Mouse (Mus musculus): ENCODE results near the gene Kcnh6. TPM values are rescaled to one million over a fixed set of nuclear protein-coding genes. Genes with fewer than 3 reads are reported as not detected.

Gene Kcnh6
- polyA plus RNA-seq, 1 experiment from 2014 or later = 16.7 TPM

DNA sequence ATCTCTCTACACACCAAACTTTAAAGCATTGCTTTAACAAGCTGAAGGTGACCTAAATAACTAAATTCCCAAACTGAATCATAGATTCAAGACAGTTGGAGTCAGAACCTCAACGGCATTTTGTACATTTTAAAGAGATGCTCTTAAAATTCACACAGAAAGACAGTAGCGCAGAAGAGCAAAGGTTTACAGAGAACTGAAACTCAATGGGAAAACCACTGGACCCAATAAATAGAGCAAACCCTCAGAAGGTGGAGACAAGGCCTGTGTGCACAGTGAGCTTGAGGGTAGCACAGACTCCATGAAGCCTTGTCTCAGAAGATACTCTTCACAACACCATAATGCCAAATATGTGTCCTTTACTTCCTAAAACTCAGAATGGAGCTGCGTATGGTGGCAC, 37.9 kb downstream of the Kcnh6 start:
- Histone ChIP-seq H3K36me3 (peaks cover 50% of the 10 kb centered on the region), H3K4me2 (no peak overlapping the region), H3K4me3 (no peak overlapping the region), H3K27me3 (no peaks in the 10 kb centered on the region), H3K27ac (replicated peaks) (no peak overlapping the region), H3K9me3 (no peaks in the 10 kb centered on the region), H3K4me1 (replicated peaks) (0 out of 2 replicates have a peak, but pooled peaks cover under 1% of the 10 kb centered on the region), H3K9ac (no peak overlapping the region)
- 98% methylated on average over 3 of the region's 3 CpGs for WGBS
- ATAC-seq (ENCODE audit: low read depth) = no peak

DNA sequence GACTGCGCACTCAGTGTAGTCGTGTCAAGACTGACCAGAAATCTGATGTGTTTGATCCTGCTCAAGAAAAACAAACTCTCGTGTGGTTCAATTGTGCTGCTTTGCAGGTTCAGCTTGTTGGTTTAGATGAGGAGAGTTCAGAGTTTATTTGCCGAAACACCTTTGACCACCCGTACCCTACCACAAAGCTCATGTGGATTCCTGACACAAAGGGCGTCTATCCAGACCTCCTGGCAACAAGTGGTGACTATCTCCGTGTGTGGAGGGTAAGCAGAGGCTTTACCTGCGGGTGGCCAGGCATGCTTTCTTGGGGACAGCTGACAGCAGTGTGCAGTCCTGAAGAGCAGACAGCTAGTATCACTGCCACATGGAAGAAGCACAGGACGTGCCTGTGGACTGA, 38.7 kb downstream of the Kcnh6 start:
- Histone ChIP-seq H3K36me3 (peaks cover 58% of the 10 kb centered on the region), H3K4me2 (no peak overlapping the region), H3K27ac (replicated peaks) (no peak overlapping the region), H3K27me3 (no peaks in the 10 kb centered on the region), H3K9ac (no peak overlapping the region), H3K4me1 (replicated peaks) (no peaks in the 10 kb centered on the region), H3K4me3 (no peak overlapping the region), H3K9me3 (no peaks in the 10 kb centered on the region)
- WGBS = 88% methylated on average over 9 of the region's 9 CpGs
- ATAC-seq (ENCODE audit: low read depth) = no peak

DNA sequence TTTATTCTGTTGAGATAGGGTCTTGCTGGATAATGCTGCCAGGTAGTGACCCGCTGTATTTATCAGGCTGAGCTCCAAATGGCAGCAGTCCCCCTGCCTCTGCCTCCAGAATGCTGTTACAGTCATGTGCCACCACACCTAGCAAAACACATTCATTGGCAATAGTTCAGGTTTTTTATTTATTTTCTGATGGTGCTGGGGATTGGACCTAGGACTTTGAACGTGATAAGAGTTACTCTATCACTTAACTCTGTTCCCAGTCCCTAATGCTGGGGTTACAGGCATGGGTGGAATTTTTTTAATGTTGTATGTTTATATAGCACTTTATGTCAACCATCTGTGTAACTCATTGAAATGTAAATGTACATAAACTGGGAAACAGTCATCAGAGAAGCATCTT, 46.0 kb downstream of the Kcnh6 start:
- WGBS = 95% methylated on average over 2 of the region's 2 CpGs
- ATAC-seq (ENCODE audit: low read depth) = no peak
- H3K4me1 ChIP-seq (replicated peaks) = no peaks in the 10 kb centered on the region

DNA sequence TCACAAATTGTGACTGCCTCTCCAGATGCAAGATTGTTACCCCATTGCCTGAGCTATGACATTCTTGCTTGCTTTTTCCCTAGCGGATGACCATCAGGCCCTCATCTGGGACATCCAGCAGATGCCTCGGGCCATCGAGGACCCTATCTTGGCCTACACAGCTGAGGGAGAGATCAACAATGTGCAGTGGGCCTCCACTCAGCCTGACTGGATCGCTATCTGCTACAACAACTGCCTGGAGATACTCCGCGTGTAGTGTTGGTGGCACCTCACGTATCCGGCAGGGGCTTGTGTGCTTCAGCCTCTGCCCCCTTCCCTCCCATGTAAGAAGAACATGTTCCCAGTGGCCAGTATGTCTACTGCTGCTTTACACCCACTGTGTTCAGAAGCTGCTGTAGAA, 46.7 kb downstream of the Kcnh6 start:
- H3K4me3 ChIP-seq = no peak overlapping the region
- no peak overlapping the region for H3K4me2 ChIP-seq
- no peak overlapping the region for H3K27ac ChIP-seq (replicated peaks)
- H3K4me1 ChIP-seq (replicated peaks) = no peaks in the 10 kb centered on the region
- no peak for ATAC-seq (ENCODE audit: low read depth)
- no peak overlapping the region for H3K9ac ChIP-seq
- H3K9me3 ChIP-seq = no peaks in the 10 kb centered on the region
- H3K36me3 ChIP-seq = peaks cover 100% of the 10 kb centered on the region
- 98% methylated on average over 8 of the region's 8 CpGs for WGBS
- H3K27me3 ChIP-seq = no peaks in the 10 kb centered on the region

More for the DNA sequence above, 46.0 kb downstream of the Kcnh6 start:
- H3K27ac ChIP-seq (replicated peaks) = no peak overlapping the region
- peaks cover 100% of the 10 kb centered on the region for H3K36me3 ChIP-seq
- H3K4me3 ChIP-seq = no peak overlapping the region
- H3K27me3 ChIP-seq = no peaks in the 10 kb centered on the region
- H3K9me3 ChIP-seq = no peaks in the 10 kb centered on the region
- H3K9ac ChIP-seq = no peak overlapping the region
- H3K4me2 ChIP-seq = no peak overlapping the region

DNA sequence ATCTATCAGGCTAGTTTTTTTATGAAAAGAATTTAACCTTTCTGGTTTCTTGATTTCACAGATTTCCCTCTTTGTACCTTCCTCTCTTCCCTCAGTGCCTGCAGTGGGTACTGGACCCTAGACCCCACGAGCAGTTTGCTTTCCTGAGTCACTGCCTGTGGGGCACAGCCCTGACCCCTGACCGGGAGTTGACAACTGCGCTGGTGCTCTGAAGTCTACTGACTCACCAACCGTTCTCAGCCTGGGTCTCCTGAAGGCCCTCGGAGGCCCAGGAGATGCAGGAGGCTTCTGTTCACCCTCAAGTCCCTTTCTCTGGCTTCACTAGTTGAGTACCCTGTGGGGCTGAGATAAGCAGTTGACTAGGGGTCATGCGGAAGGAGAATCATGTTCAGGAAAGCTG, 47.4 kb downstream of the Kcnh6 start:
- Histone ChIP-seq H3K9me3 (no peaks in the 10 kb centered on the region), H3K27ac (replicated peaks) (no peak overlapping the region), H3K4me1 (replicated peaks) (no peaks in the 10 kb centered on the region), H3K4me3 (no peak overlapping the region), H3K9ac (no peak overlapping the region), H3K4me2 (no peak overlapping the region), H3K36me3 (peaks cover 99% of the 10 kb centered on the region), H3K27me3 (no peaks in the 10 kb centered on the region)
- no peak for ATAC-seq (ENCODE audit: low read depth)
- 91% methylated on average over 6 of the region's 6 CpGs for WGBS

DNA sequence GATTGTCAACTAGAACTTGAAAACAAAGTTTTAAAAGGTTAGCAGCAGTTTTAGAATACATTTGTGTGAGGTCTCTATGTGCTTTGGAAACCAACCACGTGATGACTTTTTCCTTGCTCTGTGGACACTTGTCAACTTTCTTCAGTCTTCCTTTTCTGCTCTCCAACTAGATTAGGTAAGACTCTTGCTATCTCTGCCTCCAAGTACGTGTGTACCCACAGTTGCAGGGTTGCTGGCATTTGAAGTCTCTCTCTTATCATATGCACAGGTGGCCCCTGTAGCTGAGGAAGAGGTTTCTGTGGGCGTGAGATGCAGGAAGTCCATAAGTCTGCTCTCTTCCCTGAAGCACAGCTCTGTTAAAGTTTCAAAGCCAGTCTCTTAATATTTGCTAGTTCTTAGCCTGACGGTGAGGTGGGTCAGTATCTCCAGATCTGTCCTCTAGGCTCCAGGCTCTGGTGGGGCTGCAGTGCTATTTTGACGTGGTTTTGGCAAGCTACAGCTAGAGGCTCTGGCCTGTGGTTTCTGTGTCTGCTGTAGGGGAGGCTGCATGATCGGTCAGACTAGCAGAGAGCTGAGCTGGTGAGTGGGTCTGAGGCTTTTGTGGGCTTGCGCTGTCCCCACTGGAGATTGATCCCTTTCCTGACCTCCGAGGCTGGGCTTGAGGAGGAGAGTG, 49.0 kb downstream of the Kcnh6 start:
- Histone ChIP-seq H3K27ac (replicated peaks) (no peak overlapping the region), H3K4me3 (no peak overlapping the region), H3K4me1 (replicated peaks) (no peaks in the 10 kb centered on the region), H3K27me3 (no peaks in the 10 kb centered on the region), H3K4me2 (no peak overlapping the region), H3K9ac (no peak overlapping the region), H3K9me3 (no peaks in the 10 kb centered on the region), H3K36me3 (peaks cover 83% of the 10 kb centered on the region)
- no peak for ATAC-seq (ENCODE audit: low read depth)
- WGBS = 91% methylated on average over 8 of the region's 8 CpGs

DNA sequence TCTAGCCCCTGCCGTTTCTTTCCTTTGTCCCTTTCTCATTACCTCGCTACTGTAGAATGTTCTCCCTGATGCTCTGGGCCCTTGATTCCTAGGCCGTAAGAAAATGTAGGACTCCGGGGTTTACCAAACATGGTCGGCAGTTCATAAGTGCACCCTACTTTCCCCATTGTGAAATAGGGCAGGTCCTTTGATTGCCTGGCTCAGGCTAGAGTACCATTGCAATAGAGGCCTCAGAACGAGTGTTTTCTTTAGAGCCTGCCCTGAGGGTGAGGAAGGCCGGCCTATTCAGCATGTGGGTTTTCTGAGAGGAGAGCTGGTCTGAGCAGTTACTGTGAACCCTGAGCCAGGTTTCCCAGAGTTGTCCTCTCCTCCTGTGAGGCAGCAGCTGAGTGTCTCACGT, 50.1 kb downstream of the Kcnh6 start:
- H3K36me3 ChIP-seq = peaks cover 73% of the 10 kb centered on the region
- no peak for ATAC-seq (ENCODE audit: low read depth)
- WGBS = 82% methylated on average over 8 of the region's 8 CpGs

DNA sequence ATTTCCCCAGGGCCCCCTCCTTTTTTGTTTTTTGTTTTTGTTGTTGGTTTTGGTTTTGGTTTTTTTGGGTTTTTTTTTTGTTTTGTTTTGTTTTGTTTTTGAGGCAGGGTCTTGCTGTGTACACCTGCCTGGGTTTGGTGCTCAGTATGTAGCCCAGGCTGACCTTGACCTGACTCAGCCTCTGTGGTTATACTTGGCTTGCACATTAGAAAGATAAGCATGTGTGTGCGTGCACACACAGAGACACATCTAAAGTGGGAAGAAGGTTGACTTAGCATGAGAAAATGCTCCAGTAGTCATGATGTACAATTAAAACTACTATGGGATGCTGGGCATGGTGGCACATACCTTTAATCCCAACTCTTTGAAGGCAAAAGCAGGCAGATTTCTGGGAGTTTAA, 52.6 kb downstream of the Kcnh6 start:
- H3K27me3 ChIP-seq = no peaks in the 10 kb centered on the region
- H3K27ac ChIP-seq (replicated peaks) = no peak overlapping the region
- ATAC-seq (ENCODE audit: low read depth) = no peak
- H3K36me3 ChIP-seq = peaks cover 47% of the 10 kb centered on the region
- H3K9me3 ChIP-seq = no peaks in the 10 kb centered on the region
- H3K4me2 ChIP-seq = no peak overlapping the region
- no peak overlapping the region for H3K4me3 ChIP-seq
- H3K4me1 ChIP-seq (replicated peaks) = no peaks in the 10 kb centered on the region
- no peak overlapping the region for H3K9ac ChIP-seq
- WGBS = 86% methylated on average over 1 of the region's 1 CpGs

More for the DNA sequence above, 50.1 kb downstream of the Kcnh6 start:
- no peak overlapping the region for H3K27ac ChIP-seq (replicated peaks)
- H3K9me3 ChIP-seq = no peaks in the 10 kb centered on the region
- no peak overlapping the region for H3K9ac ChIP-seq
- H3K4me1 ChIP-seq (replicated peaks) = no peaks in the 10 kb centered on the region
- H3K4me2 ChIP-seq = no peak overlapping the region
- no peaks in the 10 kb centered on the region for H3K27me3 ChIP-seq
- no peak overlapping the region for H3K4me3 ChIP-seq

DNA sequence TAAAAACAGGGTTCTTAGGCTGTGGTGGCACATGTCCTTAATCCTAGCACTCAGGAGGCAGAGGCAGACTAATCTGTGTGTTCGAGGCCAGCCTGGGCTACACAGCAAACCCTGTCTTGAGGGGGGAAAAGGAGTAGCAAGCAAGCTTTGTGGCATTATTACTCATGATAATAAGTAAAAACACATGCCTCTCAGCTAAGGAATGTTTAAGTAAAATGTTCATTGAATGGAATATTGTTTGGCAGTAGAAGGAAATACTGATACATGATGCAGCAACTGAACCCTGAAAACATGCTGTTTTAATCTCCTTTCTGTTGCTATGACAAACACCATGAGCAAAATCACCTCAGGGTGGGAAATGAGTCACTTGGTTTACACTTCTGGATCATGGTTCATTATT, 53.4 kb downstream of the Kcnh6 start:
- ATAC-seq (ENCODE audit: low read depth) = no peak
- peaks cover 2% of the 10 kb centered on the region for H3K4me1 ChIP-seq (replicated peaks)
- WGBS = 85% methylated on average over 1 of the region's 1 CpGs
- H3K4me3 ChIP-seq = no peak overlapping the region
- H3K36me3 ChIP-seq = peaks cover 40% of the 10 kb centered on the region
- no peaks in the 10 kb centered on the region for H3K27me3 ChIP-seq
- H3K27ac ChIP-seq (replicated peaks) = no peak overlapping the region
- H3K9me3 ChIP-seq = no peaks in the 10 kb centered on the region
- no peak overlapping the region for H3K4me2 ChIP-seq
- no peak overlapping the region for H3K9ac ChIP-seq

DNA sequence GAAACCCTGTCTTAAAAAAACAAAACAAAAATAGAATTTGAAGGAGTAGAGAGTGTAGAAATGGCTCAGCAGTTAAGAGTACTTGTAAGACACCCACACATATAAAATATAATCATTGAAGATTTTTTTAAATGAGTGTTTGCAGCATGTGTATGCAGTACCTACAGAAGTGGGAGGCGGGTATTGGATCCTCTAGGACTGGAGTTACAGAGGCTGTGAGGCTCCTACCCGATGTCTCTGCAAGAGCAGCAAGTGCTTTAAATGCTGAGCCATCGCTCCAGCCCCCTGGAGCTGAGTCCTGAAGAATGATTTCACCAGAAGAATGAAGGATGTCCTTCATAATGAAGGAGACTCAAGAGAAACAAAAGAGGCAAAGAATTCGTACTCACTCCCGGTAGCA, 55.8 kb downstream of the Kcnh6 start:
- WGBS = 81% methylated on average over 5 of the region's 5 CpGs
- Histone ChIP-seq H3K4me2 (no peak overlapping the region), H3K9ac (no peak overlapping the region), H3K9me3 (no peaks in the 10 kb centered on the region), H3K27ac (replicated peaks) (no peak overlapping the region), H3K4me1 (replicated peaks) (peaks cover 14% of the 10 kb centered on the region), H3K27me3 (no peaks in the 10 kb centered on the region), H3K4me3 (no peak overlapping the region), H3K36me3 (peaks cover 15% of the 10 kb centered on the region)
- ATAC-seq (ENCODE audit: low read depth) = no peak

DNA sequence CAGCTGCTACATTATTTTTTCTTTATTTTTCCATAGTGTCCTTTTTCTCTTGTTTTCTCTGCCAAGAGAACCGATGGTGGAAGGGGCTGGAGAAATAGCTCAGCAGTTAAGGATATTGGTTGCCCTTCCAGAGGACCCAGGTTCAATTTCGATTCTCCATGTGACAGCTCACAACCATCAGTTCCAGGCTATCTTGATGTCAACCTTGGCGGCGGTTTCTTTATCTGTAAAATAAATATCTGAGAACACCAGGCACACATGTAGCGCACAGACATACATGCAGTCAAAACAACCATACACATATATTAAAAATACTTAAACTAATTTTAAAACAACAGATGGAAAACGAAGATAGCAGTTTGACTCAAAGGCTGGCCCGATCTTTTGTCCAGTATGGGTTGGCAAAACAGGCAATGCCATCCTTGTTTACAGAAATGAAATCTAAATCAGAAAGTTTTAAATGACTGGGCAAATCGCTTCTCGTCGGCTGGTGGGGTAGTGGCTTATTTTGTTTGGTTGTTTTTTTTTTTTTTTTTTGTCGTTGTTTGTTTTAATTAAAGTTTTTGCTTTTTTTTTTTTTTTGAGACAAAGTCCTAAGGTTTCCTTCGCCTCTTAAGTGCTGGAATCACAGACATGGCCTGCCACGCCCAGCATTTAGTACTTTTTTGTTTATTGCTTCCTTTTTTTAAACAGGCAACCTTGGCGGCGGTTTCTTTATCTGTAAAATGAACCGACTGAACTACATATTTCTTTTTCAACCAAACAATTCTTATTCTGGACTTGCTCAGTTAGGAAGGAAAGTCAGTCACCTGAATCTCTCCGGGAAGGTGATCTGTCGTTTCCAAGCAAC, 57.4 kb downstream of the Kcnh6 start:
- Histone ChIP-seq H3K27me3 (no peaks in the 10 kb centered on the region), H3K9me3 (no peaks in the 10 kb centered on the region), H3K9ac (peak overlapping the region; percentile 90; the same call in 1 of the 2 replicates), H3K36me3 (no peaks in the 10 kb centered on the region), H3K4me3 (peak overlapping the region; percentile 89), H3K4me2 (peak overlapping the region; percentile 92), H3K27ac (replicated peaks) (peak overlapping the region; percentile 89; the same call in 1 of the 2 replicates), H3K4me1 (replicated peaks) (peaks cover 14% of the 10 kb centered on the region)
- 43% methylated on average over 18 of the region's 18 CpGs for WGBS
- ATAC-seq (ENCODE audit: low read depth) = no peak

DNA sequence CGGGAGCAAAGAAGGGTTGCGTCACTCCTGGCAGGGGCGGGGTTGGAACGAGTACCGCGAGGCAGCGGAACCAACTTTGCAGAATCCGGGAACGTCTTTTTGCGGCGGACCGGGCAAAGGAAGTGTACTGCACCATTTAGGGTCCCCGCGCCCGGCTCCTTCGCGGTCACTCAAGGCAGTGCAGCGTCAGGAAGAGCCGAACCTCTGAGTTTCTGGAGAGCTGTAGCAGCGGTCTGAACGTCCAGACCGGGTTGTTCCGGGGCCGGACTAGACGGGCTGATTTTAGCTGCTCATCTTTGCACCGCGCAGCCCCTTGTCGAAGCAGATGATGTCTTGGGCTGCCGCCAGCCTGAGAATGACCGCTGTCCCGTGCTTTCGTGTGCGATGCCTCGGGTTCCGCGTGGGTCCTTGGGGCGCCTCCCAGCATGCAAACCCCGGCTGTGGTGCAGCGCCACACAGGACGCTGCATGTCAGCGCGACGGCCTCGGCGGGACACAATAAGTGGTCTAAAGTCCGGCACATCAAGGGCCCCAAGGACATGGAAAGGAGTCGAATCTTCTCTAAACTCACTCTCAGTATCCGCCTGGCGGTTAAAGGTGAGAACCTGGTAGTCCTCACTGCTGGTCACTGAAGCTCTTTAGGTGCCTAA, 58.1 kb downstream of the Kcnh6 start, which contains the start of gene Taco1:
Gene Taco1 (plus strand): TSS at position 139 of the 649 bp plus-strand sequence.
- peak within 1 kb of the TSS; percentile 89 for H3K4me3 ChIP-seq
- peaks cover 14% of the 10 kb centered on the region for H3K4me1 ChIP-seq (replicated peaks)
- under 1% methylated on average over 49 of the region's 49 CpGs for WGBS
- ATAC-seq (ENCODE audit: low read depth) = peak; percentile 97
- H3K4me2 ChIP-seq = peak within 1 kb of the TSS; percentile 92
- peak within 1 kb of the TSS; percentile 89 for H3K27ac ChIP-seq (replicated peaks)
- H3K9ac ChIP-seq = peak within 1 kb of the TSS; percentile 90
- H3K9me3 ChIP-seq = no peaks in the 10 kb centered on the region
- H3K36me3 ChIP-seq = no peaks in the 10 kb centered on the region
- H3K27me3 ChIP-seq = no peaks in the 10 kb centered on the region
